Mouse (Mus musculus): ENCODE data around the gene Clec4a1. TPM values are rescaled to one million over a fixed set of nuclear protein-coding genes. Genes with fewer than 3 reads are reported as not detected.

Clec4a1 gene
- total RNA-seq, 2 experiments from 2014 or later: 2.5 to 4.6 TPM

Other genes starting within 250 kb of the Clec4a1 start
- gene Nanog, start 214.4 kb upstream of the Clec4a1 start, total RNA-seq (2021): not detected
- gene Slc2a3, start 120.2 kb upstream of the Clec4a1 start, total RNA-seq (2021): 10 to 100 TPM in 1 of 2 experiments, 1 to 10 TPM in 1; 8.1 to 10.3 TPM
- 10 to 100 TPM; 17.1 TPM for gene Foxj2, start 101.9 kb upstream of the Clec4a1 start, total RNA-seq (2021)
- 1 to 10 TPM; 2.4 to 5.5 TPM for gene C3ar1, start 65.7 kb upstream of the Clec4a1 start, total RNA-seq (2021)
- 10 to 100 TPM; 59.3 to 59.4 TPM for gene Necap1, start 47.4 kb upstream of the Clec4a1 start, total RNA-seq (2021)
- gene Clec4a3, start 30.7 kb downstream of the Clec4a1 start, total RNA-seq (2021): 1 to 10 TPM; 4.0 to 5.3 TPM
- gene Clec4a4, start 68.5 kb downstream of the Clec4a1 start, total RNA-seq (2021): not detected
- under 1 TPM in 1 of 2 experiments, not detected in 1; 0.93 TPM for gene Clec4b1, start 128.1 kb downstream of the Clec4a1 start, total RNA-seq (2021)
- 1 to 10 TPM; 3.3 to 4.6 TPM for gene Clec4a2, start 184.6 kb downstream of the Clec4a1 start, total RNA-seq (2021)

All from adrenal gland, adult 18-20 months (tissue).